Mouse (Mus musculus) liver, adult 2 months (tissue): ENCODE results near the gene Shank1. TPM values are rescaled to one million over a fixed set of nuclear protein-coding genes. Genes with fewer than 3 reads are reported as not detected.

Experiments
- DNase-seq: peaks from one replicate; pipeline ENCODE4 v3.0.0-alpha.2; 2011; ENCODE audit warnings: low read depth, low spot score; ENCODE audit errors: extremely low read depth
- H3K27ac ChIP-seq: fragments of 200-500 bp; replicated peaks from 2 replicates; pipeline ENCODE4 v1.5.1; 2012; ENCODE audit warnings: low read depth, mild to moderate bottlenecking, control low read depth, inconsistent platforms, low read length; ENCODE audit not compliant: insufficient read depth
- H3K27me3 ChIP-seq: fragments of 200-500 bp; 2 replicates; pipeline ENCODE4 v1.6.1; 2012; ENCODE audit warnings: mild to moderate bottlenecking, moderate library complexity, low read length, inconsistent platforms; ENCODE audit not compliant: control insufficient read depth, insufficient read depth
- H3K36me3 ChIP-seq: fragments of 200-500 bp; 2 replicates; pipeline ENCODE4 v1.6.1; 2012; ENCODE audit warnings: low read length, inconsistent platforms; ENCODE audit not compliant: control insufficient read depth, insufficient read depth
- H3K4me1 ChIP-seq: fragments of 200-500 bp; 2 replicates; pipeline ENCODE4 v1.6.1; 2011; ENCODE audit warnings: low read length; ENCODE audit not compliant: control insufficient read depth, insufficient read depth
- H3K4me3 ChIP-seq: fragments of 200-500 bp; 2 replicates; pipeline ENCODE4 v1.5.1; 2011; ENCODE audit warnings: low read depth, mild to moderate bottlenecking, control low read depth, low read length, moderate library complexity; ENCODE audit not compliant: insufficient read depth
- H3K79me2 ChIP-seq: fragments of 200-500 bp; 2 replicates; pipeline ENCODE4 v1.6.1; 2012; ENCODE audit warnings: inconsistent platforms, mild to moderate bottlenecking, low read length, moderate library complexity; ENCODE audit not compliant: control insufficient read depth, insufficient read depth
- H3K9ac ChIP-seq: fragments of 200-500 bp; 2 replicates; pipeline ENCODE4 v1.6.1; 2012; ENCODE audit warnings: low read depth, mild to moderate bottlenecking, control low read depth, inconsistent platforms, low read length
- CTCF ChIP-seq: fragments of 200-500 bp; IDR thresholded peaks from 2 replicates; pipeline ENCODE4 v1.5.1; 2011; ENCODE audit warnings: low read depth, low read length, control low read depth
- POLR2A ChIP-seq: fragments of 200-500 bp; IDR thresholded peaks from 2 replicates; pipeline ENCODE4 v1.6.1; 2011; ENCODE audit warnings: low read length, control low read depth; ENCODE audit not compliant: insufficient read depth; ENCODE audit errors: extremely low read depth
- WGBS: fragments of 180-500 bp; shearing (Covaris S2); methylation state at CpG from one replicate; pipeline ENCODE4 v1.1.7; 2018; 5-methylcytosine and 5-hydroxymethylcytosine counted together
- polyA plus RNA-seq: library from polyadenylated mRNA; depleted of rRNA; stranded (reverse); fragments of >200 nt; gene quantifications from 2 replicates; pipeline ENCODE4 v1.2.3, GENCODE M21; 2012
- total RNA-seq: library from RNA; depleted of rRNA; stranded (reverse); fragments of >200 nt; gene quantifications from 2 replicates; pipeline ENCODE4 v1.2.3, GENCODE M21; 2014

The Shank1 gene
- total and polyA plus RNA-seq, 2 experiments: 0.04 TPM; not detected in 1

DNA sequence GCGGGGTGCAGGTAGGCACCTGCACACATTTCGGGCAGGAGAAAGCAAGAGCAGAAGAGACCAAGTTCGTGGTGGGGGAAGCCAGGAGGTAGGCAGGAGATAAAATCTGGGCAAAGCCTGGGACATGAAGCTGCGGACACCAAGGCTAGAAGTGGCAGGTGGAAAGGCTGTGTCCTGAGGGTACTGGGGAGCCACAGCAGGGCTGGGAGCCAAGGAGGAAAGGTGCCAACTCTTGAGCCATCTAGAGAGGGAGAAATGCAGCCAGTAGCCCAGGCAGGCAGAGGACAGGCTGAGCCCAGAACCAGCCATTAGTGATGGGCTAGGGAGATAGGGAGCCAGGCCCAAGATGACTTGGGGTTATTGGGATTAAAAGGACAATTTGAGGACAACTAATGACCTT is 81.8 kb downstream of the Shank1 start:
- Histone ChIP-seq H3K9ac (no peak overlapping the region), H3K27ac (no peak overlapping the region), H3K4me1 (no peaks in the 10 kb centered on the region), H3K36me3 (no peaks in the 10 kb centered on the region), H3K27me3 (no peaks in the 10 kb centered on the region), H3K79me2 (no peaks in the 10 kb centered on the region), H3K4me3 (no peak overlapping the region)
- WGBS: 88% methylated on average over 4 of the region's 4 CpGs
- DNase-seq: no peak
- TF ChIP-seq POLR2A: no peak

GRCm38 (mm10) chr7:44392341-44392740 is 82.3 kb downstream of the Shank1 start:
- H3K27me3 ChIP-seq: no peaks in the 10 kb centered on the region
- H3K27ac ChIP-seq: no peak overlapping the region
- TF ChIP-seq POLR2A (no peak), CTCF (no peak)
- no peaks in the 10 kb centered on the region for H3K79me2 ChIP-seq
- no peak overlapping the region for H3K4me3 ChIP-seq
- DNase-seq: no peak
- H3K36me3 ChIP-seq: no peaks in the 10 kb centered on the region
- H3K4me1 ChIP-seq: no peaks in the 10 kb centered on the region
- H3K9ac ChIP-seq: no peak overlapping the region
- 82% methylated on average over 14 of the region's 14 CpGs for WGBS

DNA sequence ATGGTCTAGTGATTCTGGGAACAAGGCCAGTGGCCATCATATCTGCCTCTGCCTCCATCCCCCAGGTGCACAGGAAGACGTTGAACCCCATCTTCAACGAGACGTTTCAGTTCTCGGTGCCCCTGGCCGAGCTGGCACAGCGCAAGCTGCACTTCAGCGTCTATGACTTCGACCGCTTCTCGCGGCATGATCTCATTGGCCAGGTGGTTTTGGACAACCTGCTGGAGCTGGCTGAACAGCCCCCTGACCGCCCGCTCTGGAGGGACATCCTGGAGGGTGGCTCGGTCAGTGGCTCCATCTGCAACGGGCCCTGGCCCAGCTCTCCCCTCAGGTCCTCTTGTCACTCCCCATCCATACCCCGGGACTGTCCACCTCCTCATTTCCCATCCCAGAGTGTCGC is 83.2 kb downstream of the Shank1 start:
- Histone ChIP-seq H3K36me3 (no peaks in the 10 kb centered on the region), H3K4me3 (no peak overlapping the region), H3K9ac (no peak overlapping the region), H3K4me1 (no peaks in the 10 kb centered on the region), H3K79me2 (no peaks in the 10 kb centered on the region), H3K27me3 (no peaks in the 10 kb centered on the region), H3K27ac (no peak overlapping the region)
- TF ChIP-seq POLR2A: no peak
- TF ChIP-seq CTCF: no peak
- DNase-seq: no peak
- WGBS: 89% methylated on average over 17 of the region's 17 CpGs

GRCm38 (mm10) chr7:44398570-44398969 is 88.5 kb downstream of the Shank1 start:
- Histone ChIP-seq H3K9ac (no peak overlapping the region), H3K4me1 (peaks cover 2% of the 10 kb centered on the region; the same call in 1 of the 2 replicates), H3K27me3 (no peaks in the 10 kb centered on the region), H3K4me3 (no peak overlapping the region), H3K27ac (no peak overlapping the region), H3K36me3 (no peaks in the 10 kb centered on the region), H3K79me2 (no peaks in the 10 kb centered on the region)
- WGBS: 17% methylated on average over 3 of the region's 3 CpGs
- peak; percentile 44 for DNase-seq
- TF ChIP-seq CTCF (peak; percentile 87), POLR2A (no peak)

DNA sequence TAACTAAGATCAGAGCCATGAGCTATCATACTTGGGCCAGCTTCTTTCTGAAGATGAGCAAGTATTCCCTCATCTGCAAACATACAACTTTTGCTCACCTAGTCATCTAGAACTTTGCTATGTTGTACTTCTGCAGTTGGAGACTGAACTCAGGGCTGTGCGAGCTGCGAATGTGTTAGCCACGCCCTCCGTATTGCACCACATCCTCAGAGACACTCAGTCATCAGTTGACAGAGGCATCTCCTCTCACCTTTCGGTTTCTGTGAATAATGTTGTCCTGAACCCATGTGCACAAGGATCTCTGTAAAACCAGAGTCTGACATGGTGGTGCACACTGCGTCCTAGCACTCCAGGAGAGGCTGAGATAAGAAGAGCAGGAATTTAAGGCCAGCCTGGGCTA is 91.6 kb downstream of the Shank1 start:
- Histone ChIP-seq H3K9ac (no peak overlapping the region), H3K27me3 (no peaks in the 10 kb centered on the region), H3K27ac (no peak overlapping the region), H3K4me1 (peaks cover 2% of the 10 kb centered on the region; the same call in 1 of the 2 replicates), H3K4me3 (no peak overlapping the region), H3K79me2 (no peaks in the 10 kb centered on the region), H3K36me3 (no peaks in the 10 kb centered on the region)
- DNase-seq: peak; percentile 14
- WGBS: 61% methylated on average over 6 of the region's 6 CpGs
- TF ChIP-seq CTCF (no peak), POLR2A (no peak)

DNA sequence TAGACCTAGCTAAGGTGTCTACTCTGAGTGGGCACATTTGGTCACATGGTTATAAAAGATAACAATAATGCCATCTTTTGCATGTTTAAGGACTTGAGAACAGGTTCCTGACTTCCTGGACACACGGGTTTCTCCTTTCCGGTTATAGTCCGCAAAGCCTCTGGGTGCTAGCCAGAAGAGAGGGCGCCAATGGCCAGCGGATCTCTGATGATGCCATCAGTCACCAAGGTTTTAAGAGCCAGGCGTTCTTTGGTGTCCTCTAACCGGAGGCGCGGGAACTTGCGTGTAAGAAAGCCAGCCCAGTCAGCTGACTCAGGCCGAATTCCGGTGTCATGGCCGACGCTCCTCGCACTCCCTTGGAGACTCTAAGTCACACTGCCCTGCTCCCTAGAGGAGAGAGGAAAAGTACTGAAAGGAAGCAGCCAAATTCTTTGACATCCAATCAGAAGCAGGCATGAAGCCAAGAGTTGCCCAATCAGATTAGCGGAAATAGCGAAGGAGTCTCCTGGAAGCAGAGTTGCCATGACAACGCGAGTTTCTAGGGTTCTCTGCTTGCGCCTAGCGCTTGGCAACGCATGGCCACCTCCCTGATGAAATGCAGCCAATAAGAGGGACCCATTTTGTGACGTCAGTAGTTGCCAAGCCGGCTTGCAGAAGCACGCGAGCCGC is 95.4 kb downstream of the Shank1 start:
- Histone ChIP-seq H3K27me3 (no peaks in the 10 kb centered on the region), H3K79me2 (no peaks in the 10 kb centered on the region), H3K27ac (no peak overlapping the region), H3K36me3 (no peaks in the 10 kb centered on the region), H3K9ac (no peak overlapping the region), H3K4me3 (peak overlapping the region; percentile 29), H3K4me1 (peaks cover 2% of the 10 kb centered on the region; the same call in 1 of the 2 replicates)
- no peak for TF ChIP-seq POLR2A
- TF ChIP-seq CTCF: no peak
- WGBS: under 1% methylated on average over 27 of the region's 27 CpGs
- DNase-seq: peak; percentile 93
